Mouse (Mus musculus) kidney, postnatal 10 days (tissue): ENCODE results near the gene Dhfr.

Experiments
- DNase-seq: peaks from one replicate; pipeline ENCODE4 v3.0.0; 2021; ENCODE audit warnings: mixed read lengths

The Dhfr gene

DNA sequence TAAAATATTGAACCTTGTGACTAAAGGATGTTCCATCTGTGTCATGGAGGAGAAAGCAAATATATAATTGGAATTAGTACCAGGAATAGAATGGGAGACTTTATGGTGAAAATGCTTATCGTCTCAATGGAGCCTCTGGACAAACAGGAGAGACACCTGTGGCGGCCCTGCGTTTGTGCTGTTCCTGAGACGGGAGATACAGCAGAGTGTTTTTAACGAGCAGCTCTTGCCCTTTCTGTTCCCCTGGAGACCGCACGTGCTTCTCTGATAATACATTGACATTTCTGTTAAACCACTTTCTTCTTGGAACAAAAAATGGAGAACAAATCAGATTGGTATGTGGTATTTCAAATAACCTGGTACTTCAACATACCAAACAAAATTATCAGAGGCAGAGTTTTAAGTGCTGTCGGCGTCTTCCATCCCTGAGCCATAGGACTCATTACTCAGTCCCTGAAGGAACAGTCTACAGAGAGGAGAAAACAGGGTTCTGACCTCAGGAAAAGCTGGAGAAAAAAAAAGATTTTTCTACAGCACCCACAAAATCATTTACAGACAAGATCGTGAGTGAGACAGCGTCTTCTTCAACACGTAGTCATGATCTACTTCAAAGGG is 38.6 kb downstream of the Dhfr start:
- DNase-seq = no peak

DNA sequence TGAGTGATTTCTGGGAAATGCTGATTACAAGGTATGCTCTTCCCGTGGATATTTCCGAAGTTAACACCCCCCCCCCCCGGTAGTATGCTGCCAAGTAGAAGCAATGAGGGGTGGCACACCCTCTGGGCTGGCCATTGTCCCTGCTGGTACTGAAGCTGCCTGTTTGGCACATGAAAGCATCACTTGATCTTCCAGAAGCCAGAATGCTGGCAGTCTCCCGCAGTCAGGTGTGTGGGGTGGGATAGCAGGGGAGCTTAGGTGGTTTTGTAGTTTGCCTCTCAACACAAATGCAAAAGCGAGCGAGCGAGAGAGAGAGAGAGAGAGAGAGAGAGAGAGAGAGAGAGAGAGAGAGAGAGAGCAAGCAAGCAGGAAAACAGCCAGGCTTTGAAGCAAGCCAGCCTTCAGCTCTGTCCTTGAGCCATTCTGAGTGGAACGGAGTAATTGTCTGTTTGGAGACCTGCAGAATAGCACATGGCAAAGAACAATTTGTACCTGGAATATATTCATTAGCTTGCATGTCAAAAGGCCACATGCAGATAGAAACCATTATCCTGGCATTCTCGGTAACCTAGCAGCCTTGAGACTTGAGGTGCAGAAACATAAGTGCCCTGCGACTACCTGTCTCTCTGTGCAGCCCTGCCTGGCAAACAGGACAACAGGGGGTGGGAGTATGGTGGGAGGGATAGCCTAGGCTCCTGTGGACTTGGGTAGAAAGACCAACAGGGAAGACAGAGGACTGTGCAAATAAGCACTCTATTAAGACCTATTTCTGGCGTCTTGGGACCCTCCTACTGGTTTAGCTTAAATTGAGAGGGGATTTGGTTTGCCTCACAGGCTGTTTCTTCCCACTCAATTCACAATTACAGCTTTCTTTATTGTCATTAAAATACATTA is 44.2 kb downstream of the Dhfr start:
- DNase-seq = no peak

DNA sequence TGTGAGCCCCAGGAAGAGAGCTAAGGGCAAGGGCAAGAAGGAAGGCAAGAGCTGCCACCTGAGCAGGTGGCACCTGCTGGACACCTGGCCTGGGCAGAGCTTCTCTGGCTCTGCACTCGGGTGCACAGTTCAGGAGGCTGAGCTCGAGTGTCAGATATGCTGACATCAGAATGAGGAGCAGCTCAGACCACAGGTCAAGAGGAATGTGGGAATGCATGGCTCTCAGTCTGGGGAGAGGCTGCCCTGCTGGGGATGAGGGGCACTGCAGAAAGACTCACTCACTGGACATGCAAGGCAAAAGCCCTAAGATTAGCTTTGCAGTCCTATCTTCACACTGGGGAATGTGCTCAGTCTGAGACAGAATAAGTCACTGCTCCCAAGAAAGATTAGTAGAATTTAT is 47.5 kb downstream of the Dhfr start:
- peak; percentile 41 for DNase-seq

DNA sequence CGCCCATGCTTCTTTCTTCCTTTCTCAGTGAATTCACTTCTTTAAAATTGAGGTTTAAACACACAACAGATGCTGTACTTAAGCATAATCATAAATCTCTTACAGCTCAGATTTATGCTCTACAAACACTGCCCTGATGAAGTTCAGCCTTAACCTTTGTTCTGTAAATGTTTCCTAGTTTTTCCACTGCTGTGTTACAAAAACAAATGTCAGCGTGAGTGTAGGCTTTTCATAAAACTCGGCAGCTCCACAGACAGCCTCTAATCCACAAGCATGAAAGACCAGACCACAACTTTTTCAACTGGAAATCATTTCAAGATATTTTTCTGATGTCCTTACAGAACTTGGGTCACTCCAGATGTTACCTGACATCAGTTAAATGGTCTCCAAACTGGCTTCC is 49.0 kb downstream of the Dhfr start:
- DNase-seq = no peak

DNA sequence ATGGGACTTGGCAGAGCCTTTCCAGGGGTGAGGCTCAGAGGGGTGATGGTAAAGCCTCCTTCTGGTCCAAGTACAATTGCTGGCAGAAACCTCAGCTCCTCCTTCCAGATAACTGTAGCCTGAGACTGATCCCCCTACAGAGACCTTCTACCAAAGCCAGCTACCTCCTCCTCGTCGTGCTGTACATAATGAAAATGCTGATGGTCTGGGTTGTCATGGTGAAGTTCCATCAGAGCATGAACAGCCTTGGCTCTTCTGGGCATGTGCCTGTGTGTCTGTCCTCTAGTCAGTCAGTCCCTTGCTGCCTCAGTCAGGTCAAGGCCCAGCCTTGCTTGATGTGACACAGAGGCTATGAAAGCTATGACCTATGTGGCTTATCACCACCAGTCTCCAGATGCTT is 56.0 kb downstream of the Dhfr start:
- no peak for DNase-seq

DNA sequence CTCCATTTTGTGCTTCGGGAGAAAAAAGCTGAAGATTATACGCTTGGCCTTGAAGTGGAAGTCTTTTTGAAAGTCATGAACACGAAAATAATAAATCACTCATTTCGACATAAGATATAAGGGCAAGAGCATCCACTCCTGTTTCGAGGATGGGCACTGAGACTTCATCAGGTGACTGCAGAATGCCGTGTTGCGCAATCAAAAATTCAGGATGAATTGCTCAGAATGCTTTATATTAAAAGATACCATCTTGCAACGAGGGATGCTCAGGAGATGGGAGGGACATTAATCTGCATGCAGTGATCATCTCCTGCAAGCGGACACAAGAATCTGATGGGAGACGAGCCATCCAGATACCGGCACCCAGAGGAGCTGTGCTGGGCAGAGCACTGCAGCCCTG is 65.1 kb downstream of the Dhfr start:
- DNase-seq = no peak

DNA sequence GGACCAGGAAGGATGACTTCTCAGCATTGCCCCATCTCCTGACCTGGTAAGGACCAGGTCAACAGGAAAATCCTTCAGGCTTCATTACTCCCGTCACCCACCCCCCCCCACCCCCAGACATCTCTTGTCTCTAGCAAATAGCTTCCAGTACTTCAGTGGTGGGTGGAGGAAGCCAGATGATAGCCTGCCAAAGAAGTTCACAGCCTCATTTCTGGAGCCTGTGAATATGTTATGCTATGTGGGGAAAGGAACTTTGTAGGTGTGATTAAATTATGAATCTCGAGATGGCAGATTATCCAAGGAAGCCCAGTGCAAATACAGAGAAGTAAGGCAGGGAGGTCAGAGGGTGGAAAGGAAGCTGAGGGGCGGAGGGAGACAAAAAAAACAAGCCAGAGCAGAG is 69.2 kb downstream of the Dhfr start:
- no peak for DNase-seq

DNA sequence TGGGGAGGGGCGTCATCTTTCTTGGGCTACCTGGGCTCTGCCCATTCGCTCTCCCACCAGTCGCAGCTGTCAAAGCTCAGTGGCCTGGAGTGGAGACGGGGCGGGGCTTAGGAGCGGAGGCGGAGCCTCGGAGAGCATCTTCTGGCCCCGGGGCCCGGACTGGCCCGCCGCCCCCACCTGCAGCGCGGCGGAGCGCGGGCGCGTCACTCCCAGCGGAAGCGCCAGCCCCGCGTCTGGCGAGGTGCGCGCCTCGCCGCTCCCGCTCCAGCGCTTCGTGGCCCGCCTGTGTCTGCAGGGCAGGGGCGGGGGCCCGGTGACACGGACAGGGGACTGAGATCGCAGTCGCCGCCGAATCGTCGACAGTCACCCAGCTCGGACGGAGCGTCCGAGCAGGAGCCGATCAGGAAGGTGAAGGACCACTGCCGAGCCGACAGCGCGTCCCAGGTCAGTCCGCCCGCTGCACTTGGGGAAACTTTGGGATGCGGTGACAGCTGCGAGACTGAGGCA is 71.3 kb downstream of the Dhfr start, which contains the start of gene Ankrd34b:
Gene Ankrd34b (plus strand): TSS at position 139 of the 507 bp plus-strand sequence.
- DNase-seq = peak; percentile 62

DNA sequence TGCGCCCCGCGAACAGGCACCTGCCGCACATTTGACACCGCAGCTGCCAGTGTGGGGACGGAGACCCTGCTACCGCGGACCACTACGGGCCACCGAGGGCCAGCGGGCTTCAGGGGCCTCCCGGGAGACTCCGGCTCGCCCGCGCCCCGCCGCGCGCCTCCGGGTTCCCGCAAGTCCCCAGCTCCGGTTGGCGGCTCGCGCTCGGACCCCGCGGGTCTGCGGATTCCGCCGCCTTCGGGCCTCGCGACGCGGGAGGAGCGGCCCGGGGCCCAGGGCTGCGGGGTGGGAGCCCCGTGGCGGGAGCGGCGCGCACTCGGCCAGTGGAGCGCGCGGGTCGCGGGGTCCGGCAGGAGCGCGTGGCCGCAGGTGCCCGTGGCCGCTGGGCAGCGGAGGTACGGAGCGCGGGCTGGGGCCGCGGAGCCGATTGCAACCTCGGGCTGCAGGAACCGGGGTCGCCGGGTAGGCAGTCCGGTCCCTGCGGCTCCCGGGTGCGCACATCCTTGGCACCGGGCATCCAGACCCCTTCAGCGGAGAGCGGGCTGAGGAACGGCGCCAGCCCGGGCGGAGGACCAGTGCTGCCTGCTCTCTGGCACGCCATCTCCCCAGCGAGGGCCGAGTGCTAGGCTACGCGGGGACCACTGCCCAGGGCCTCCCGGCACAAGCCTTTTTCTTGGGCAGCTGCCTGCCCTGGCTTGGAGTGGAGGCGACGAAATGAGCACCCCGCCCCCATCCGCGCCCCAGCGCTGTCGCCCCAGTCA is 71.9 kb downstream of the Dhfr start:
- peak; percentile 30 for DNase-seq

DNA sequence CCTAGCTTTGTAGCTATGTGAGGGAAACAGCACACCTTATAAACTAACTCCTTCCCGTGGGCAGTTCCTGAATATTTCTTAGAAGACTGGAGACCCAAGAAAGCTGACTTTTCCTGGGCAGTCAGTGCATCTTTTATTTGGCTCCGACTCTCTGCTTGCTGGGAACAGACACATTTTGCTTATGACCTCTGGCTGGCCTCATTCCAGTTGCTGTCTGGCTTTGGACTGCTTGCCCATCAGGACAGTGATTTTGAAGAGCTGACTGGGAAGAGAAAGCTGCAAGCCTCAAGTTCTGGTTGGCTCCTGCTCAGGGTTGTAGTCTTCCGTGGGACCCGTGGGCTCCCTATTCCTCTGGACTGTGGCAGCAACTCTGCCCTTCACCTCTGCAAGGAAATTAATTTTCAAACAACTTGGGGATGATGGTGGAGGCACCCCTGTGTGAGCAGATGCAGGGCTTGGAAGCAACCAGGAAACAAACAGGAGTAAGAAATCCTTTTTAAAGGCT is 72.9 kb downstream of the Dhfr start:
- DNase-seq = peak; percentile 41
